Mouse (Mus musculus): Measurements from ENCODE around the gene Cfap44.

- TF ChIP-seq CTCF (IDR thresholded peaks at IDR 0.05; ENCODE audit: low read depth) (no peak), EP300 (IDR thresholded peaks at IDR 0.05; ENCODE audit: low read depth) (no peak)
These were observed 11.0 kb upstream of the Cfap44 start for GRCm38 (mm10) chr16:44383549-44383948.
